Mouse (Mus musculus) lung, adult 2 months (tissue): Measurements from ENCODE around the gene 1700016K19Rik. TPM values are rescaled to one million over a fixed set of nuclear protein-coding genes. Genes with fewer than 3 reads are reported as not detected.
"Not testable (repeated sequence)": the region's sequence is repeated elsewhere in the genome, so short reads cannot be mapped to it uniquely, and the experiment has no call there.

Experiments
- DNase-seq: peaks from one replicate; pipeline ENCODE4 v3.0.0; 2022
- H3K4me1 ChIP-seq: fragments of 200-500 bp; 2 replicates; pipeline ENCODE4 v1.6.1; 2011; ENCODE audit warnings: low read length; ENCODE audit not compliant: control insufficient read depth, insufficient read depth
- H3K4me3 ChIP-seq: fragments of 200-500 bp; replicated peaks from 2 replicates; pipeline ENCODE3; 2011; ENCODE audit warnings: low read depth, mild to moderate bottlenecking, control low read depth, low read length; ENCODE audit errors: extremely low read depth
- CTCF ChIP-seq: fragments of 200-500 bp; IDR thresholded peaks from 2 replicates; pipeline ENCODE4 v1.5.1; 2011; ENCODE audit warnings: mild to moderate bottlenecking, low read length, control low read depth; ENCODE audit not compliant: insufficient read depth
- POLR2A ChIP-seq: fragments of 200-500 bp; IDR thresholded peaks from 2 replicates; pipeline ENCODE4 v1.6.1; 2011; ENCODE audit warnings: low read depth, mild to moderate bottlenecking, control low read depth, low read length, borderline replicate concordance; ENCODE audit errors: extremely low read depth
- WGBS: fragments of 180-500 bp; shearing (Covaris S2); methylation state at CpG from one replicate; pipeline ENCODE4 v1.1.7; 2018; 5-methylcytosine and 5-hydroxymethylcytosine counted together
- polyA plus RNA-seq: library from polyadenylated mRNA; depleted of rRNA; stranded (reverse); fragments of >200 nt; gene quantifications from 2 replicates; pipeline ENCODE4 v1.2.3, GENCODE M21; 2012

The 1700016K19Rik gene
- polyA plus RNA-seq, 1 experiment: 14.8 TPM

GRCm38 (mm10) chr11:75983194-75983593 is 16.5 kb upstream of the 1700016K19Rik start:
- 73% methylated on average over 4 of the region's 4 CpGs for WGBS
- TF ChIP-seq CTCF (no peak), POLR2A (no peak)
- Histone ChIP-seq H3K4me3 (no peak overlapping the region), H3K4me1 (no peaks in the 10 kb centered on the region)
- no peak for DNase-seq

GRCm38 (mm10) chr11:75984581-75984980 is 15.1 kb upstream of the 1700016K19Rik start:
- DNase-seq: no peak
- Histone ChIP-seq H3K4me1 (no peaks in the 10 kb centered on the region), H3K4me3 (no peak overlapping the region)
- TF ChIP-seq POLR2A (no peak), CTCF (no peak)
- WGBS: 35% methylated on average over 1 of the region's 1 CpGs

GRCm38 (mm10) chr11:75985948-75986347 is 13.8 kb upstream of the 1700016K19Rik start:
- Histone ChIP-seq H3K4me3 (no peak overlapping the region), H3K4me1 (no peaks in the 10 kb centered on the region)
- DNase-seq: no peak
- 78% methylated on average over 7 of the region's 7 CpGs for WGBS
- no peak for TF ChIP-seq POLR2A
- no peak for TF ChIP-seq CTCF

- DNase-seq: no peak
- Histone ChIP-seq H3K4me3 (no peak overlapping the region), H3K4me1 (no peaks in the 10 kb centered on the region)
- 83% methylated on average over 15 of the region's 15 CpGs for WGBS
- TF ChIP-seq POLR2A: no peak
Observed at GRCm38 (mm10) chr11:75990965-75991835, 8.5 kb upstream of the 1700016K19Rik start.

- TF ChIP-seq CTCF: no peak
- no peak for TF ChIP-seq POLR2A
- no peak for DNase-seq
- Histone ChIP-seq H3K4me1 (no peaks in the 10 kb centered on the region), H3K4me3 (no peak overlapping the region)
- 82% methylated on average over 8 of the region's 8 CpGs for WGBS
Observed at GRCm38 (mm10) chr11:75991911-75992310, 7.8 kb upstream of the 1700016K19Rik start.

GRCm38 (mm10) chr11:75992481-75992880 is 7.2 kb upstream of the 1700016K19Rik start:
- WGBS: 64% methylated on average over 8 of the region's 8 CpGs
- TF ChIP-seq POLR2A (no peak), CTCF (no peak)
- Histone ChIP-seq H3K4me3 (no peak overlapping the region), H3K4me1 (no peaks in the 10 kb centered on the region)
- no peak for DNase-seq

GRCm38 (mm10) chr11:75994357-75994756 is 5.4 kb upstream of the 1700016K19Rik start:
- H3K4me1 ChIP-seq: no peaks in the 10 kb centered on the region
- no peak overlapping the region for H3K4me3 ChIP-seq
- DNase-seq: no peak
- TF ChIP-seq CTCF: no peak
- no peak for TF ChIP-seq POLR2A
- WGBS: 57% methylated on average over 9 of the region's 9 CpGs

GRCm38 (mm10) chr11:76000701-76001100 is 989 bp downstream of the 1700016K19Rik start:
- WGBS: 82% methylated on average over 5 of the region's 5 CpGs
- TF ChIP-seq POLR2A: no peak
- TF ChIP-seq CTCF: no peak
- DNase-seq: no peak

GRCm38 (mm10) chr11:76001237-76001878 is 1.6 kb downstream of the 1700016K19Rik start:
- no peak for TF ChIP-seq POLR2A
- TF ChIP-seq CTCF: no peak
- Histone ChIP-seq H3K4me3 (no peak overlapping the region), H3K4me1 (no peaks in the 10 kb centered on the region; the same call in 1 of the 2 replicates)
- no peak for DNase-seq
- 33% methylated on average over 3 of the region's 3 CpGs for WGBS

More at GRCm38 (mm10) chr11:76000701-76001100, 989 bp downstream of the 1700016K19Rik start:
- Histone ChIP-seq H3K4me3 (no peak overlapping the region), H3K4me1 (no peaks in the 10 kb centered on the region; the same call in 1 of the 2 replicates)

- not testable (repeated sequence) for H3K4me1 ChIP-seq, DNase-seq, H3K4me3 ChIP-seq
- WGBS: 87% methylated on average over 7 of the region's 7 CpGs
Observed at GRCm38 (mm10) chr11:76004276-76004675, 4.6 kb downstream of the 1700016K19Rik start.
